Mouse (Mus musculus): Measurements from ENCODE around the gene Gm10181.

GRCm38 (mm10) chr9:25104638-25105037 lies 15.4 kb downstream of the Gm10181 start:
- TF ChIP-seq CTCF (IDR thresholded peaks at IDR 0.05; ENCODE audit: low read depth, low read length) (no peak), POLR2A (IDR thresholded peaks at IDR 0.05; ENCODE audit: borderline replicate concordance, low read depth, low read length) (no peak)
